Mouse (Mus musculus) heart, postnatal 0 days (tissue): ENCODE results near the gene Stk4.

ENCODE experiments used
- CTCF ChIP-seq: IDR thresholded peaks from 2 replicates; pipeline ENCODE4 v1.5.1; 2016; ENCODE audit warnings: antibody characterized with exemption, control low read depth, low read depth
- EP300 ChIP-seq: IDR thresholded peaks from 2 replicates; pipeline ENCODE4 v1.6.1; 2016; ENCODE audit warnings: antibody characterized with exemption, low read depth

- TF ChIP-seq CTCF (no peak), EP300 (no peak)
Measured at GRCm38 (mm10) chr2:164123169-164123766, 53.1 kb downstream of the Stk4 start.
